Mouse (Mus musculus) stomach, postnatal 0 days (tissue): ENCODE measurements at regions not wholly inside any gene's neighbourhood (a gene's known extent, or its start where the extent isn't known, plus 50 kb on each side); places are given as distances from the start of the nearest gene placed in this dataset.

Experiments used
- CTCF ChIP-seq: IDR thresholded peaks from 2 replicates; pipeline ENCODE4 v1.5.1; 2016; ENCODE audit warnings: antibody characterized with exemption, low read depth, mild to moderate bottlenecking, moderate library complexity
- EP300 ChIP-seq: optimal IDR thresholded peaks from 2 replicates; pipeline ENCODE3; 2016; ENCODE audit warnings: antibody characterized with exemption

DNA sequence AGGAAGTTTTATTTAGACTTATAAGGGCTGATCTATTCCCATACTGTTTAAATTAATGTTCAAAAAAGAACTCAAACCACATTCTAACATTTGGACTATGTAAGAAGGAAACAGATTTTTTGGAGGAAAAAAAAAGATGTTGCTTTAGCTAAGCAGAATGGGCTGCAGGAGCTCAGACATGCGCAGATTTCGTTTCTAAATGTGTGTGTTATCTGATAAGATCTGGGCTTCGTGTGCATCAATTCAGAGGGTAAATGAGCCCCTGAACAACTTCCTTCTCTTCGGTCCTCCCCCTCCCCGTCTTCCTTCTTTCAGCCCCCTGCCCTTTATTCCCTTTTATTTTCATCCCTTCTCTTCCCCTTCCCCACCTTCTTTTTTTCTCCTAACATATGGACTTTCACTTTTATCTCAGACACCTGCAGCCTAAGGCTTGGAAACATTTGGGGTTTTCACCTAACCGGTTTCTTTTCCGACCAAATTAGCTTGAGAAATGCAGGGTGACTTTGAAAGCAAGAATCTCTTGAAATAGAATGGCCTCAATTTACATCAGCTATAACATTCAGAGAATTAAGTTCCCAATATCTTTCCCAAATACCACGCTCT, 253.9 kb upstream of the Kcnh8 start:
- TF ChIP-seq CTCF: no peak
- TF ChIP-seq EP300: no peak
